Mouse (Mus musculus): ENCODE results near the gene Cmklr1. TPM values are rescaled to one million over a fixed set of nuclear protein-coding genes. Genes with fewer than 3 reads are reported as not detected.

The Cmklr1 gene
- polyA plus RNA-seq, 1 experiment: not detected

- no peak for TF ChIP-seq GATA1 (IDR thresholded peaks at IDR 0.05; ENCODE audit: low read length)
Observed at GRCm38 (mm10) chr5:113670597-113670996, 20.4 kb upstream of the Cmklr1 start.

DNA sequence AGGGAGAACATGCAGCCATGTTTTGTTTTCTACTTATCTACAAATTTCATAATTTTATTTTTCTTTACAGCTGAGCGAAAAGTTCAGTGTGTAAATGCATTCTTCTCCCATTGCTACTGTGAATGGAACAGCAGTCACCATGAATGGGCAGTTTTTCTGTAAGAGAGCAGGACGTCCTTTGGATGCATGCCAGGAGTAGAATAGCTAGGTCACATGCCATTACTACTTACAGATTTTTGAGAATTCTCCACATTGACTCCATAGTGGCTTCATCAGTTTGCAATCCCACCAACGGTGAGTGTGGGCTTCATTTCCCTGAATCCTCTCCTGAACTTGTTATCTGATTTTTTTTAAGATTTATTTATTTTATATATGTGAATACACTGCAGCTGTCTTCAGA is 19.9 kb upstream of the Cmklr1 start:
- no peak for TF ChIP-seq GATA1 (IDR thresholded peaks at IDR 0.05; ENCODE audit: low read length)

GRCm38 (mm10) chr5:113664629-113665195 is 14.5 kb upstream of the Cmklr1 start:
- no peak for TF ChIP-seq GATA1 (IDR thresholded peaks at IDR 0.05; ENCODE audit: low read length)

DNA sequence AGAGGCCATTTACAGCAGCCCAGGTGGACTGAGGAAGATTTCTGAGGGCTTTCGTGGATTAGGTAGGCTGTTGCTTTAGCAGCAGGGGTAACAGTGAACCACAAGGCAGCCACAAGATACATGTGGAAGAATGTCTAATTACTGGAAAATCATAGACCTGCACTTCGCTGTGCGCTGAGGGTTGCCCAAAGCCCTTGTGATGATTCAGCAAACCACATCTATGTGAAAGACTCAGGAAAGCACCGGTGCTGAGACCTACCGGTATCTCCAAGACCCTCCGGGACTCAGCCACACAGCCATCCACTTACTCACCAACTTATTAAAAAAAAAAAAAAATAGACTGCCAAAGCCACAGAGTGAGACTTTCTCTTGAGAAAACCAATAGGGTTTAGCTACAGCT is 13.9 kb upstream of the Cmklr1 start:
- TF ChIP-seq GATA1 (IDR thresholded peaks at IDR 0.05; ENCODE audit: low read length): no peak

DNA sequence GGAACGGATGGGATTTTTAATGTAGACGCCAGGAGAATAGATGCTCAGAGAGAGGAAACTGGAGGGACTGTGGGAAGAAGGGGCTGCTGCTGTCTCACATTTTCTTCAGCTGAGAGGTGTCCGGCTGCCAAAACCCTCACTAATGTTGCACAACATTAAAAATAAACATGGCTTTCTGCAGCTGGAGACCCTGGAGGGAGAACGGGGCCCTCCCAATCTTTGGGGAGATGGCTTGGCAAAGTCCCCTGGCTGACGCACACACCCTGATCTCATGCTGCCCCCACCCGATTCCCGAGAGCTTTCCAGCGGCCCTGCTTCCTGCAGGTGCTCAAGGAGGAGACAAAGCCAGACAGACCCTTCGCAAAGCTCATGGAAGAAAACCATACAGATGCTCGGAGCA is 10.6 kb upstream of the Cmklr1 start:
- TF ChIP-seq GATA1 (IDR thresholded peaks at IDR 0.05; ENCODE audit: low read length): no peak

DNA sequence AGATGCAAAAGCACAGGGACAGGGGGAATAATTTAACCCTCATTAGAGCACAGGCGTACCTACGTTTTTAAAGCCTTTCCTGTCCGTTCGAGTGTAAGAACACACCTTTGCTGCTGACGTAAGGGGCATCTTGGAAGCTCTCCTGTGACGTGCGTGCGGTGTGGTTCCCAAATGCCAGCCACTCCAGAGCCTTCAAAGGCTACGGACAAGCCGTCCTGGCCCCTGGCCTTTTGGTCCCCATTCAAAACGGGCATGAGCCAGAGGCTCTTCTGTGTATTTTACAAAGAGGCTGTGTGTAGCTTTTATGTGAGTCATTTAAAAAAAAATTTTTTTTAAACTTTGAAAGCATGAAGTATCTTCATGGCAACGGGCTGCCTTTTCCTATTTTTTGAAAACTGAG is 4.6 kb upstream of the Cmklr1 start:
- TF ChIP-seq GATA1 (IDR thresholded peaks at IDR 0.05; ENCODE audit: low read length): no peak

- no peak for TF ChIP-seq GATA1 (IDR thresholded peaks at IDR 0.05; ENCODE audit: low read length)
Observed at GRCm38 (mm10) chr5:113654206-113654605, 4.0 kb upstream of the Cmklr1 start.

DNA sequence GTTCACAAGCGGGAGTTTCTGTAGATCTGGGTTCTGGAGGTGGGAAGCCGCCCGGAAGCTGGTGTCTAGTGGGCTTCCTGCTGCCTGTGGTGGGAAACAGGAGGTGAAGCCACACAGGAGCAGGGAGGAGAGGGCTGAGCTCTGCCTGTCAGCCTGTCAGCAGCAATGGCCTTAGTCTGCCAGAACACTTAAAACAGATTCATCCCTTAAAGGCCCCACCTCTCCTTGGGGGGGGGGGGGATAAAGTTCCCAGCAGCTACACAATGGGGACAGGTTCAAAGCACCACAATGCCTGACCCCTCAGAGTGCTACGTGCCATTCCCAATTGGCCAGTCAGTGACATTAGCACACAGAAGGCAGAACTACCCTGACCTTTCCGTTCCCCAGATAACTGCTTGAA is 2.0 kb upstream of the Cmklr1 start:
- TF ChIP-seq GATA1 (IDR thresholded peaks at IDR 0.05; ENCODE audit: low read length): no peak

GRCm38 (mm10) chr5:113648647-113649211 is 1.5 kb downstream of the Cmklr1 start:
- no peak for TF ChIP-seq GATA1 (IDR thresholded peaks at IDR 0.05; ENCODE audit: low read length)

DNA sequence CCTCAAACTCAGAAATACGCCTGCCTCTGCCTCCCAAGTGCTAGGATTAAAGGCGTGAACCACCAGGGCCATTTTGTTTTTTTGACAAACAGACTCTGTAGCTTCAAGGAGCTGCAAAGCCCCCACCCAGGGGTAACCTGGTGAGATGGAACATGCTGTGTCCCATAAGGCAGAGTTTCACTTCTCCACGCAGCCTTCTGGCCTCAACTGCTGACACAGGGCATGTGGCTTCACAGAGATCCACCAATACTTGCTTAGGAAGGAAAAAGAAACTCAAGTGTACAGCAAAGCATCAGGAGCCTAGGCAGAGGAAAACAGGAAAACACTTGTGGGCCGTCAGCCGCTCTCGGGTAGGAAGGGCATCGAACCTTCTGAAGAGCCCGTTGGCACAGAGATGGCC is 3.1 kb downstream of the Cmklr1 start:
- no peak for TF ChIP-seq GATA1 (IDR thresholded peaks at IDR 0.05; ENCODE audit: low read length)

DNA sequence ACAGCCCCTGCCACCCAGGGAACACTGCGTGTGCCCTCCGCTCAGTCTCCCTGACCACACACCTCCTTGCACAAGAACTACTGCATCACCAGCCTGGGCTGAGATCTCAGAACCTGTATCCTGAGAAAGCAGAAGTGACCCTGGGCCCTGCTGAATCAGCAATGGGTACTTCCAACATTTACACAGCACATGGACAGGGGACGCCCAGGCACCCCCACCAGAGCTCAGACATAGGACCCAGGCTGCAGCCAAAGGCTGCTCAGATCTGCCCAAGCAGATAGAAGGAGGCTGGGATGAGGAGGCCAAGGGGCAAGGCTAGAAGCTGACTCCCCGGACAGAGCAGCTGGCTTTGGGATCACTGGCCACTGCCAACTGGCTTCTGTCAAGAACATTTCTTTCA is 5.7 kb downstream of the Cmklr1 start:
- no peak for TF ChIP-seq GATA1 (IDR thresholded peaks at IDR 0.05; ENCODE audit: low read length)

GRCm38 (mm10) chr5:113643107-113643848 is 6.9 kb downstream of the Cmklr1 start:
- no peak for TF ChIP-seq GATA1 (IDR thresholded peaks at IDR 0.05; ENCODE audit: low read length)

DNA sequence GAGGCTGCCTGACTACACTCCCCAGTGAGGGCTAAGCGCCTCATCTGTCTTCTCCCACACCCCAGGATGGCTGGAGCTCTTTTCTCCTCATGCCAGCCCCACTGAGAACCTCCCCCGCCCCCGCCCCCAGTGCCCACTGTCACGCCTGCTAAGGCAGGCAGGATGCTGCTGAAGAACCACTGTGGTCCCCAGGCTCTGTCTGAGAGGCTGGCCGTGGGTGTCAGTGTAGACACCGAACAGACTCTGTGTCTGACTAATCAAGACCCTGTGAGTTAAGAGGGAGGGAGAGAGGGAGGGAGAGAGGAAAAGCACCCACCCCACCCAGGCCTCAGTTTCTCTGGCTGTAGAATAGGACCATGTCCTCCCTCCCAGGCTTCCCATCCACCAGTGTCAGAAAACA is 9.2 kb downstream of the Cmklr1 start:
- no peak for TF ChIP-seq GATA1 (IDR thresholded peaks at IDR 0.05; ENCODE audit: low read length)

- no peak for TF ChIP-seq GATA1 (IDR thresholded peaks at IDR 0.05; ENCODE audit: low read length)
Observed at GRCm38 (mm10) chr5:113639126-113639525, 11.1 kb downstream of the Cmklr1 start.

DNA sequence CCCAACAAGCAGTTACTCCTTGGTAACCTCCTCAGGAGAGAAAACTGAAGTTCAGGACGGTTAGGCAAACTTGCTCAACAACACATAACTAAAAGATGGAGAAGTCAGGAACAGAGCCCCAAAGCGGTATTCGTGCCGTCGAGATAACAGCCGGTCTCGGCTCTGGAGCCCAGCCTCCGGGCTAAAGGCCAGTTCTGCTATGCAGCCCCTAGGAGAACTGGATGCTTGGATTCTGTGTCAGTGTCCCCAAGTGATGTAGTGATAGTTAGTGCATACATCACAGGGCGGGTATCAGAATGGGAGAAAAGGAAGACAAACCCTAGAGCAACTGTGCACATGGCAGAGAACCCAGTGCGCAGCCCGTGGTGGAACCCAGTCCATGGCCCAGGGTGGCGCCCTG is 12.2 kb downstream of the Cmklr1 start:
- TF ChIP-seq GATA1 (IDR thresholded peaks at IDR 0.05; ENCODE audit: low read length): no peak

DNA sequence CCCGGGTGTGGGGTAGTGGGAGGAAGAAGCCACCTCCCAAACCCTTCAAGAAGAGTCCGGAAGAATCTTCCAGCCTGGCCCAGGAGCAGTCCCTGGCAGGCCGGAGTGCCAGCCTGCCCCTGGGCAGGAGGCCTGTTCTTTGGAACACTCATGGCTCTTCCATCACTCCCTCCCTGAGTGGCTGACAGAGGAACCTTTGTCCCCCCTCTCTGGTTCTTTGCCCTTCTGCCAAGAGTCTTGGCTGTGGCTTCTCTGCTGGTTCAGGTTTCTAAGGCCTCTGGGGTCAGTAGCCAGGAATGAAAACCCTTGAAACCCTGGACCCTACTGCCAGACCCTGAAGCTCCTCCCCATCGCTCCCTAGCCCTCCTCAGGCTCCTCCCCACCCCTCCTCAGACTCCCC is 12.6 kb downstream of the Cmklr1 start:
- no peak for TF ChIP-seq GATA1 (IDR thresholded peaks at IDR 0.05; ENCODE audit: low read length)
